Mouse (Mus musculus) kidney, adult 9 months (tissue): ENCODE data around the gene Fgfr2.

Experiments
- DNase-seq: peaks from one replicate; pipeline ENCODE4 v3.0.0; 2022

Gene Fgfr2

GRCm38 (mm10) chr7:130940733-130941132, 2182.4 kb downstream of the Fgfr2 start:
- DNase-seq, result peak; percentile 4

- DNase-seq, result peak; percentile 53
These were observed 2184.3 kb downstream of the Fgfr2 start for GRCm38 (mm10) chr7:130938896-130939295.

DNA sequence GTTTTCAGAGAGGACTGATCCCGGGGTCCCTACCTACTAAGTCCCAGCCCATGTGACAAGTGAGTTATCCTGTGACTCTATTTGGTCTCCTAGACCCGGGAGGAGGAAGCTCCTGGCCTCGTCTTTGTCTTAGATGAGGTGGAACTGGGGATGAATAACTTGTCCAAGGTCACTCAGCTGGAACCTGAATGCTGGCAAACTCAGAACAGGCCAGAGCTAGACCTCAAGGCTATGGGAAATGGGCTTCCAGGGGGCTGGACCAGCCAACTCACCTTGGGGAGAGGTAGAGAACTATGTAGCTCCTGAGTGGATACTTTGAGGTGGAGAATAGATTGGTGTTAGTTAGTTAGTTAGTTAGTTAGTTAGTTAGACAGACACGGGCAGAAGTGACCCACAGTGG, 2185.1 kb downstream of the Fgfr2 start:
- DNase-seq, result peak; percentile 57

DNA sequence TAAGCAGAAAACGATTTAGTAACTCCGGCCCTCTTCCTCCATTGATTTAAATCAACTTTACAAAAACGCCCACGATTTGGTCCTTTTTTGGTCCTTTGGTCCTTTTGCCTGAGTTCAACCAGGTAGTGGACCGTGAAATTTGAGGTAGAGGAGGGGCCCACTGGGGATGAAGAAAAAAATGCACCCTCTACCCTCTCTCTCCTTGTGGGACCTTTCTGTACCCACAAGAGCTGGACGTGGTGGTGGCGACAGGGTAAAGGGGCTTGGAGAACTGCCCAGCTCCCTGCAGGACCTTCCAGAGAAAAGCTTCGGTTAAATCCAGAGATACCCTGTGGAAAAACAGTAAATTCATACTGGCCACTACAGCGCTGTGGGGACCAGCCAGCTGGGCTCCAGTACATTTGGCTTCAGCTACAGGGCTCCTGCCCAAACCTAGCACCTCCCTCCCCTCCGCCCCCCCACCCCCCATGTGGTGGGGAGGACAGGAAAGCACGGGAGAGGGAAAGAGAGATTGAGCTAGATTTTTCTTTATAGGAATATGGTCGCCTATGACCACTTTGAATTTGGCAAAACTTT, 2185.8 kb downstream of the Fgfr2 start:
- DNase-seq, result peak; percentile 61

GRCm38 (mm10) chr7:130936472-130936951, 2186.6 kb downstream of the Fgfr2 start:
- DNase-seq, result peak; percentile 67

DNA sequence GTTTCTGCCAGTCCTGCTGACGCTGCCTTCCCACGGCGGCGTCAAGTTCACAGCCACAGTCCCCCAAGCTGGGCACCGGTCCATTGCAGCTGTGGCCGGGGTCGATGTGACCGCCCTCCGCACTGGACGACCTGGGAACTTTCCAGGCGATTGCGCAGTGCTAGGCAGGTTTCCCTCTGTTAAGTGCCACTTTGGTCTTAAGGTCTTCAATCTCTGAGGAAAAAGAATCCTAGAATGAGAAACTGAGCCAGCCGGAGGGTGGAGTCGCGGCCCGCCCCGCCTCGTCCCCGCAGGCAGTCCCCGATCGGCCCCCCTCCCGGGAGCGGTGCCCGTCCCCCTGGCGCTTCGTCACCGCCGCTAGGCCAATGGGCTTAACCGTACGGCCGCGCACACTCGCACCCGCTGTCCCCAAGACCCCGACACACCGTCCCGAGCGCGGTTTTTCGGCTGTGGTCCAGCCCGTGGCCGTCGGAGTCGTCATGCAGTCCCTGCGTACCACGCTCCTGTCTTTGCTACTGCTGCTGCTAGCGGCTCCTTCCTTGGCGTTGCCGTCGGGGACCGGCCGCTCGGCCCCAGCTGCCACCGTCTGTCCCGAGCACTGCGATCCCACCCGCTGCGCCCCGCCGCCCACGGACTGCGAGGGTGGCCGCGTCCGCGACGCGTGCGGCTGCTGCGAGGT, 2187.2 kb downstream of the Fgfr2 start, which contains the start of gene Htra1:
TSS of gene Htra1 (plus strand) at position 319 of the 679 bp plus-strand sequence.
- peak; percentile 80 for DNase-seq

DNA sequence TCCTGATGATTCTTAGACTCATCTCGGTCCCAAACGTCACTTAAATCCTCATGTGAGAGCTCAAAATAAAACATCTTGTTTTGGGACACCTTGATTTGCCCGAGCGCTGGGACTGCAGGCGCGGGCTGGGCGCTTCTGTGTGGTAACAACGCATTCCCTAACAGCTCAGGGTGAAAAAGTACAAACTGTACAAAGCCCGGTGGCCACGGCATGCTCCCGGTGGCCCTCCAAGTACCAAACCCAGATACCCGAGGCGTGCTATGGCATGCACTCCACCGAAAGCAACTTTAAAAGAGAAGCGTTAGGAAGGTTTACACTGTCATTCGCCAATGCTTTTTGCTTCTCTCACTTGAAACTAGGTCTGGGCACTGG, 2187.7 kb downstream of the Fgfr2 start:
- no peak for DNase-seq

GRCm38 (mm10) chr7:130934654-130935053, 2188.5 kb downstream of the Fgfr2 start:
- DNase-seq, result no peak

GRCm38 (mm10) chr7:130932921-130933320, 2190.2 kb downstream of the Fgfr2 start:
- no peak for DNase-seq

DNA sequence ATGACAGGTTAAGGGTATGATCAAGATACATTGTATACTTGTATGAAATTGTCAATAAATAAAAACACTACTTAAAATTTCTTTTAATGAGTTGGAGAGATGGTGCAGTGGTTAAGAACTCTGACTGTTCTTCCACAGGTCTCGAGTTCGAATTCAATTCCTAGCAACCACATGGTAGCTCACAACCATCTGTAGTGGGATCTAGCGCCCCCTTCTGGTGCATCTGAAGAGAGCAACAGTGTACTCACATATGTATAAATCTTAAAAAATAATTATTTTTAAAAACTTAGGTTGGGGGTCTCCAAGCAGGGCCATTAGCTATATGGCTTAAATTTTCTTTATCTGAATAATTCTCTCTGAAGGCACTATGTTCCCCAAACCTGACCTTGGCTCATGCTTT, 2192.7 kb downstream of the Fgfr2 start:
- no peak for DNase-seq

DNA sequence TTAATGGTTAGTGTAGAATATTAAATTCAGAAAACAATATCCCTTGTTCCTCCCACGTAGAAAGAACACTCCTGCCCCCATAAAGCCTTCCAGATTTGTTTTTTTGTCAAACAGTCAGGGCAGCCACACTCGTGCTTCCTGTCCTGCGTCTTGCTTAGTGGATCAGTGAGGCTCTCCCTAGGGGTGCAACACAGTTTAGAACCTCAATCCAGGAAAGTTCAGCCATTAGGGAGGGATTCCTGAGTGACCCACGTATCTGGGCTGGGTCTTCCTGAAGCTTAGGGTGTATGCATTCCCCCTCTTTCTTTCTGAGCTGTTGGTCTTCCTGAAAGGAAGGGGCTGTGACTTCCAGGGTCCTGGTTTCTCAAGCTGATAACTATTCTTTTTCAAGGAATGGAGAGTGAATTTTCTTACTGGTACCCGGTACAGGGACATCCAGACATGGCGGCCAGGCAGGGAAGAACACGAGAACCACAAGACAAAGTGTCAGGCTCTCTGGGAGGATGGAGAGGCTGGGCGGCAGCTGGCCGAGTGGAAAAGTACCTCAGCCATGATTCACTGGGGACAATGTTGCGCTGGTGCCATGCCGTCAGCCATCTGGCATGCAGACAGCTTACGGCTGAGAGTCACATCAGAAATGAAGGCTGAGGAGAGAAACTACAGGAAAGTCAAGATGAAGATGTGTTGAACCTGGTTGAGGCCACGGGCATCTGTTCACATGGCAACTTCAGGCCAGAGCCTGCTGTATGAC, 2200.0 kb downstream of the Fgfr2 start:
- DNase-seq, result no peak

DNA sequence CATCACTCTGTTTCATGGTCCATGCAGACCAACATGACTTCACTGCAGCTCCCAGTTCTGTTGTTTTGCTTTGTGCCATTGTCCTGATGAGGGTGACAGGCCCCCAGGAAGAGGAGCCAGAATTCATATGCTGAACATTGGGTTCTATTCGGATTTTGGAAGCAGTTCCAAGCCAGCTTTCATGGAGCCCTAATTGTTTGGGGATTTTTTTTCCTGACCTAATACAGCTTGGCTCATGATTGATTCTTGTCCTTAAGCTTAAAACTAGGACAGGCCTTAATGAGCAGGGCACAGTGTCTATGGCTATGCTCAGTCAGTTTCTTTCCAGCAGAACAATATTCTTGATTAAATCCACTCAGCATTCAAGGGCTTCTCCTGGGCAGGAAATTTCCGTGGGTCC, 2204.9 kb downstream of the Fgfr2 start:
- no peak for DNase-seq

DNA sequence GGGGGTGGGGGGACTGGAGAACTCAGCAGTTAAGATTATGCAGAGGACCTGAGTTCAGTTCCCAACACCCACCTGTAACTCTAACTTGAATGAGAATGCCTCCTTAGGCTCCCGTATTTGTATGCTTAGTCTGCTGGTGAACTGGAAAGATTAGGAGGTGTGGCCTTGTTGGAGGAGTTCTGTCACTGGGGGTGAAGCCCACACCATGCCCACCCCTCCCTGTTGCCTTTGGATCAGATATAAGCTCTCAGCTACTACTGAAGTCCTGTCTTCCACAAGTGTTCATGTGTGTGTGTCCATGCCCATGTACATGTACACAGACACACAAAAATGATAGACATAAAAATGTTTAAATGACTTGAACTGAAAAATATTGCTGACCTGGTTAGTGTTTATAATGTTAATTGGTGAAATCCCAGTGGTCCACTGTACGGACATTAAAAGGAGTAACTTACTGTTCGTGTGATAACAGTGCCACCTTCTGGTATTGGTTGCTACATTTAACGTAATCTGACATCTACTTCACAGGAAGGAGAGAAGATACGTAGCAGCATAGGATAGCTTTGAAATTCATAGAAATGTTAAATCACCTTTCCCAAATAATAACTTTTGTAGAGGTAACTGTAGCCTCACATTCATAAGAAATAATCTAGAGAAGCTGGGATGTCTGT, 2208.3 kb downstream of the Fgfr2 start:
- DNase-seq, result peak; percentile 80

- DNase-seq, result no peak
These were observed 2212.3 kb downstream of the Fgfr2 start for GRCm38 (mm10) chr7:130910841-130911240.

DNA sequence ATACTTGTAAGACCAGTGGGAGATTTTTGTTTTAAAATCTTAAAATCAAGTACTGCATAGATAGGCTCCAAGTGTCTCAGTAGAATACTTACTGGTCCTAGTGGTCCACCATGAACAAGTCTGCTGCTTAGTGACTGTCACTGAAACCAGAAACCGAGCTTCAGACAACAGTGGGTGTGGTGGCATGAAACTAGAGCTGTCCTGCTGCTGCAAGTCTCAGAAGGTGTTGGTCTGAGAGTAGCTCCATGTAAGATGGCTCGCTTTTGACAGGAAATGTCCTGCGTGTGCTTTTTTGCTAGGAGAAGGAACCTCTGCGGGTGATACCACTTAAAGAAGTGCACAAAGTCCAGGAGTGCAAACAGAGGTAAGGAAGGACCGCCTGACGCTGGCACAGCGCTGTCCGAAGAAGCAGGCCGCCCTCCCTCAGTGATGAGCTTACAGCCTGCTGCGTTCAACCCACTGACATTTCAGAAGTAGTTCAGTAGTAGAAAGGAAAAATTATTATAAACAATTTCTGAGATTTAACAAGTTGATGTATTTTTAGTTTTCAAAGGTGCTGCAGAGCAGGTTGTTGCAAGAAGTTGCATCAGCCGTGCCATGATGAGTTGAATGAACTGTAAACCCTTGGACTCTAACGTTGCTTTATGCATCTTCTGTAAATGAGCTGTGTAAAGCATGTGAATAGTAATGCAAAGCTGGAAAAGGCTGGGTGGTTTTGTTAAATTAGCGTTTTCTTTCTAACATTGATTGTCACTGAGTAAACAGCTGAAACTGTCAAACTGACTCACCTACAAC, 2218.4 kb downstream of the Fgfr2 start:
- DNase-seq, result no peak

- DNase-seq, result no peak
These were observed 2219.6 kb downstream of the Fgfr2 start for GRCm38 (mm10) chr7:130903505-130904074.

DNA sequence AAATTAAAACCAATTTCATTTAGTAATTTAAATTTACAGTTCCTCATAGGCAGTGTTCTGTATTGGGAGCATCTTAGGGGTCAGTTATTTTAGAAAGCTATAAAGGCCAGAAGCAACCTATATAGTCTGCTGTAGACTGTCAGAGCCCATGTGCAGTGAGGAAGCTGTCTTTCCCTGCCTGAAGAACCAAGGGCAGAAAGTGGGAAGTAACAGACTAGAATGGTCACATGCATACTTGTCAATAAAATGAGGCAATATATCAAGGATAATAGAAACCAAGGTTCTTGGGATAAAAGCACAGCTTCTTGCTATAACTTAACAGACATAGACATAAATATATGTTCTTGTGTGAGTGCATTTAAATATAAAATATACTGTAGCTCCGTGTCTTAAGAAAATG, 2220.2 kb downstream of the Fgfr2 start:
- DNase-seq, result no peak

DNA sequence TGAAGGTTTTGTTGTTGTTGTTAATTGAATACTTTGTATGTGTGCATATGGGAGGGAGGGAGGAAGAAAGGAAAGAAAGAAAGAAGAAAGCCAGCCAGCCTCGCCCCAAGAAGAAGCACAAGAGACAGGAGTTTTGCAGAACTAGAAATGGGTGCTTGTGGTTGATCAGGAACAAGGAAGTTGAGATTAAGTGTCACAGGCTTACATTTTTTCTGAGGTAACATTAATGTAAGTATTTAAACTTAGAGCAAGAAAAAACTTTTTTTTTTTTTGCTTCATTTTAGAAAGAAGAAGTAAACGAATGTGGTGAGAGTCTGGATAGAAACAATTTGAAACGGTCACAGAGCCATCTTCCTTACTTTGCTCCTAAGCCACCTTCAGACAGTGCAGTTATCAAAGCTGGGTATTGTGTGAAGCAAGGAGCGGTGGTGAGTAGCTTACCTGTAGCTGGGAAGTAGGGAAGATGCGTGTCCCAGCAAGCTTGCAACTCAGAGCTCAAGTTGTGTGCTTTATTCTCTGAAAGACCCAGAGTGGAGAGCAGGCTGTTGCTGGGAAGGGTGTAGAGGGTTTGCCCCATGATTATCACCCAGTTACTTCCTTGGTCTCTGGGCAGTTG, 2222.8 kb downstream of the Fgfr2 start:
- no peak for DNase-seq

- DNase-seq, result peak; percentile 37
These were observed 2224.8 kb downstream of the Fgfr2 start for GRCm38 (mm10) chr7:130898373-130898772.

DNA sequence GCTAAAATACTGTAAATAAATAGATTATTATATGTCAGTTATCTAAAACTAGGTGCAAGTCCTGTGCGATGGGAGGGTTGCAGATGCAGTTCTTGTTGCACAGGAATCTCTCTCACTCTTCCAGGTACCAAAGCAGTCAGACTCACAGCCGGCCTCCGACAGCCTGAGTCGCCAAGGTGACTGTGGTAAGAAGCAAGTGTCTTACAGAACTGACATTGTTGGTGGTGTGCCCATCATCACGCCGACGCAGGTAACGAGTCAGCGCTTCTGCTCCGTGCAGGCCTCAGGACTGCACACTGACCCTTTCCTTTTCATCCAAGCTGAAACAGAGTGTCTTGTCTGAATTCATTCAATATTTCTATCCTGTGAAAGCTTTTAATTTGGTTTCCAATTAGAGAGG, 2225.9 kb downstream of the Fgfr2 start:
- DNase-seq, result no peak

GRCm38 (mm10) chr7:130896064-130896463, 2227.1 kb downstream of the Fgfr2 start:
- no peak for DNase-seq

DNA sequence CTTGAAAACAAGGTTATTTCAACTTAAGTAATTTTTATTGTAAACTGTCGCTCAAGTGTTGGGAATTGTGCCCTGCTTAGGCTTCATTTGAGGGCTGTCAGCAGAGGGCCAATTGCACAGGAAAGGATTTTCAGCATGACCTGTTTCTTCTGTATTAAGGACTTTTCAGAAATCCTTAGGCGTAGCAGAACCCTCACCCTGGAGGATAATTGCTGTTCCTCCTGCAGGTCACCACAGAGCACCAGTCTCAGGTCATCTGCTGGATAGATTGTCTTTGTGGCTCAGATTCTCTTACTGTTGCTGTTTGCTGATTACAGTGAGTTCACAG, 2227.6 kb downstream of the Fgfr2 start:
- no peak for DNase-seq
